Mouse (Mus musculus): Measurements from ENCODE around the gene Kansl1. TPM values are rescaled to one million over a fixed set of nuclear protein-coding genes. Genes with fewer than 3 reads are reported as not detected.

Gene Kansl1
- polyA plus RNA-seq, 1 experiment from 2014 or later, result 28.2 TPM

Small RNAs within 50 kb of the gene (microRNA-seq; reads per million reads assigned to microRNA genes)
- not detected for gene Gm47315

Other genes starting within 250 kb of the Kansl1 start
- gene Mapt, start 237.5 kb downstream of the Kansl1 start, polyA plus RNA-seq (2015; fragmentation: Nextera tagmentation; extraction: Ambion mirVana), result 1,213 and 1,264 TPM in 2 replicates
- 32.3 and 37.2 TPM in 2 replicates for gene Cdc27, start 81.8 kb upstream of the Kansl1 start, polyA plus RNA-seq (2015; fragmentation: Nextera tagmentation; extraction: Ambion mirVana)
- gene Myl4, start 81.8 kb upstream of the Kansl1 start, polyA plus RNA-seq (2015; fragmentation: Nextera tagmentation; extraction: Ambion mirVana), result 2.7 and 3.6 TPM in 2 replicates
- gene Itgb3, start 139.1 kb upstream of the Kansl1 start, polyA plus RNA-seq (2015; fragmentation: Nextera tagmentation; extraction: Ambion mirVana), result 0.80 and 0.99 TPM in 2 replicates
- 0.05 TPM in 1 of 2 replicates, not detected in the other for gene Gm11639, start 216.8 kb upstream of the Kansl1 start, polyA plus RNA-seq (2015; fragmentation: Nextera tagmentation; extraction: Ambion mirVana)

All from midbrain, embryonic 16.5 days (tissue).